Mouse (Mus musculus) G1E-ER4 (cell line): Measurements from ENCODE around the gene Bdnf. TPM values are rescaled to one million over a fixed set of nuclear protein-coding genes. Genes with fewer than 3 reads are reported as not detected.

Source experiments
- GATA1 ChIP-seq: IDR thresholded peaks from one replicate; pipeline ENCODE4 v1.8.0; 2012; ENCODE audit warnings: low read length, inconsistent platforms
- polyA plus RNA-seq: library from polyadenylated mRNA; stranded (reverse); fragments of >175 nt; gene quantifications from 2 replicates; pipeline ENCODE4 v1.2.3, GENCODE M21; 2012

The Bdnf gene
- polyA plus RNA-seq, 1 experiment, result not detected

DNA sequence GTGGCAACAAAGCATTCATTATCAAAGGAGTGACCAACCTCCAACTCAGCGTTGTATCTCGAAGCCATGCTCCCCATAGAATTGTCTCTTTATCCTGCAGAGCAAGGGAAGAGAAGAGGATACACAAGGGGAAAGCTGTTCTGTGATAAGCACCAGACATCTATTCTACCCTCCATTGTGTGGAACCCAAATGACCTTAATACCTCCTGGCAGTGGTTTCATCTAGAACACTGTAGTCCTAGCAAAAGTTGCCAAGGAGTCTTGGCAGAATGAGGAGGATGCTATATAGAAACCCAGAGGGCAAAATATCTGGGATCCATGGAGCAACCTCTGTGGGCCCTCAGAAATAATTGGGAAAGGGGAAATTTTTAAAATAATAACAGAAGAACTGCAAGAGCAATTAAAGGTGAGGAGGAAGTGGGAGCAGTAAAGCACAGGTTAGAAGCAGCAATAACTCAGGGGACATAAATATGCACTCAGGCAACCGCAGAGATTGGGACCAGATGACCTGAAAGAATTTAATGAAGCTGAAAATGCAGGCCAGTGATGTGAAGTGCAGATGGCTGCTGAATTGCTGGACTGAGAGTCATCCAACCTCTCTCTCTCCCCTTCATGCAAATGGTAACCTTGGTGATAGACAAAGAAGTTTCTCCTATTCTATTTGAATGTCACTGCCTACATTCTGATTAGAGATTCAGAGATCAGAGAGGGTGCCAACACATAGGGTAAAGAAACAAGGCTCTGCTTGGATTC, 68.9 kb downstream of the Bdnf start:
- TF ChIP-seq GATA1, result no peak

- TF ChIP-seq GATA1, result no peak
Measured at GRCm38 (mm10) chr2:109746223-109746622, 71.7 kb downstream of the Bdnf start.

- TF ChIP-seq GATA1, result no peak
Measured at GRCm38 (mm10) chr2:109748412-109748811, 73.9 kb downstream of the Bdnf start.

- TF ChIP-seq GATA1, result no peak
Measured at GRCm38 (mm10) chr2:109748815-109749214, 74.3 kb downstream of the Bdnf start.

GRCm38 (mm10) chr2:109749964-109750363, 75.5 kb downstream of the Bdnf start:
- no peak for TF ChIP-seq GATA1

DNA sequence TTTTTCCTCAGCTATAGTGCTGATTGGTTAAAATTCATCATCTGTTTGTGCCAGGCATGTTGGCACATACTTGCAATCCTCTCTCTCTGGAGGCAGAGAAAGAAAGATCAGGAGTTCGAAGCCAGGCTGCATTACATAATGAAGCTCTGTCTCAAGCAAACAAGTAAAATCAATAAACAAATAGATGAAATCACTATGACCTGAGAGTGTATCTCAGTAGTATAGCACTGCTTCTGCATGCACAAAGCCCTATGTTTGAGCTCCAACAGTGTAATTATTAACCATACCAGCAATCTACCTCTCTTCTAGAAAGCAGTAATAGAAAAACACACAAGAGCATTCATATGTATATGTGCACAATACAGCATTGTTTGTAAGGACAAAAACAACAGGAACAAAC, 76.0 kb downstream of the Bdnf start:
- no peak for TF ChIP-seq GATA1

DNA sequence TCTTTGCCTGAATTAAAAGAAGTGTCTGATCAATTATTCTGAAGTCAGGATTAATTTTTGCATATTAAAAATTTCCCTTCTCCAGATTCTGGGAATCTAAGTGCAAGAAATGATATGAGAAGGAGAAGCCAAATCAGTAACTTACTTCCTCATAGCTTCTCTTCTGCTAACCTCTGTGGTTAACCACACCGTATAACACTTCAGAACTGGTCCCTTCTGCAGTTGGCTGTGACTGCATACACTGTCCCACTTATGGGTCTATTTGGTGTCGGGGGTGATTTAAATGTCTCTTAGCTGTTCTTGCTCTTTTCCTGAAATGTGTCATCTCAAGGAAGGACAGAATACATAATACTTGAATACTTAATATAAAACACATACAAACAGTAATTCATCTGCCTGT, 81.8 kb downstream of the Bdnf start:
- no peak for TF ChIP-seq GATA1

DNA sequence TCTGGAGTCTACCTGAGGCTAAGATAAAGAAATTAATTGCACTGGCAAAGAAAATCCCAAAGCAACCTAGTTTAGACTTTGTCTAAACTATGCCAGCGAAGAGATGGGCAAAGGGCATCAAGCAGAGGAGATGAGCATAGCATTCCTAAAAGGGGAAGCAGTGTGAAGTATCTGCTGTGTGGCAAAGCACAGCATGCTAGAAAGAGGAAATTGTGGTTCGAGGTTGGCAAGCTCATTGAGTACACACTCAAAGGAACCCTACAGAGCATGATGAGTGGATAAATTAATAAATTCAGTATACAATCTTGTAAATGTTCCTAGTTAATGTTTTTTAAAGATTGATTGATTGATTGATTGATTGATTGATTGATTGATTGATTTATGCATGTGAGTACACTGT, 92.3 kb downstream of the Bdnf start:
- no peak for TF ChIP-seq GATA1

DNA sequence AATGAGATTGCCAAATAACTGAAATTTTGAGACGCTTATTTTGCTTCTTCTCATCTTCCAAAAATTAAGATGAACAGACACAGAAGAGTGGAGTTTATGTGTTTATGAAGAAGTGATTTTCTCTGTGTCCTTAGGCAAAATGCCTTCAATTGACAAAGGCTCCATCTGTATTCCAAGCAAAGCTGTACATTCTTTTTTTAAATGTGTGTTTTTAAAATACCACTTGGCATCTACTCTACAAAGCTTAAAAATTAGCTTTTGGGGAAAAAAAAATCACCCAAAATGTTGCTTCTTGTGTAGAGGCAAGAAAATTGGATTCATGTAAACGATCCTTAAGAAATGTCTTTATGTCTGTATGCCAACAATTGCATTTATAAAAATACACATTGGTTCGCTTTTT, 94.3 kb downstream of the Bdnf start:
- no peak for TF ChIP-seq GATA1

DNA sequence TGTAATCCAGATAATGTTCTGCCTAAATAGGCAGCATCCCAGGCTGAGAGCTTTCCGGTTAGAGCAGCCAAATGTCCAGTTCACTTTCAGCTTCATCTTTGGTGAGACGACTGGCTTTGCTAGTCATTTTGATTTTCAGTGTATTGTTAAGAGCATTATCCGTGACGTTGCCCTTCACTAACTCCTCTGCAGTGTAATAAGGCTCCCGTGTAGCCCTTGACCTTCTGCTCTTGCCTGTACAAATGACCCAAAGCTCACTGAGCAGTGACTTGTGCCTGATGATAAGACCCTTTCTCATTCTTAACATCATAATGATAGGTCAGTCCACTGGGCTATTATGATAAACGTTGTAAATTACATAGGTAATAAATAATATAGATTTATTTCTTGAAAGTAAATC, 101.9 kb downstream of the Bdnf start:
- no peak for TF ChIP-seq GATA1

Other genes with a start within 250 kb of the Bdnf start
- gene Lin7c, start 216.2 kb downstream of the Bdnf start, polyA plus RNA-seq, result 1.6 TPM in 2 replicates
- gene Lgr4, start 242.9 kb downstream of the Bdnf start, polyA plus RNA-seq, result 1.1 and 1.7 TPM in 2 replicates